Mouse (Mus musculus): ENCODE data around the gene B4galnt2.

- TF ChIP-seq POLR2A (IDR thresholded peaks at IDR 0.05; ENCODE audit: borderline replicate concordance, extremely low read depth, insufficient read depth, insufficient read length, poor library complexity, severe bottlenecking) (no peak), CTCF (IDR thresholded peaks at IDR 0.05; ENCODE audit: borderline replicate concordance, extremely low read depth, insufficient read depth, insufficient read length) (no peak)
Measured at GRCm38 (mm10) chr11:95833006-95833570, 81.6 kb downstream of the B4galnt2 start.
